Mouse (Mus musculus): ENCODE measurements around the gene Focad. TPM values are rescaled to one million over a fixed set of nuclear protein-coding genes. Genes with fewer than 3 reads are reported as not detected.
A peak's percentile ranks its signal among the peaks of the same experiment; 100 is the strongest.

The Focad gene
- polyA plus RNA-seq, 1 experiment = 6.8 TPM

DNA sequence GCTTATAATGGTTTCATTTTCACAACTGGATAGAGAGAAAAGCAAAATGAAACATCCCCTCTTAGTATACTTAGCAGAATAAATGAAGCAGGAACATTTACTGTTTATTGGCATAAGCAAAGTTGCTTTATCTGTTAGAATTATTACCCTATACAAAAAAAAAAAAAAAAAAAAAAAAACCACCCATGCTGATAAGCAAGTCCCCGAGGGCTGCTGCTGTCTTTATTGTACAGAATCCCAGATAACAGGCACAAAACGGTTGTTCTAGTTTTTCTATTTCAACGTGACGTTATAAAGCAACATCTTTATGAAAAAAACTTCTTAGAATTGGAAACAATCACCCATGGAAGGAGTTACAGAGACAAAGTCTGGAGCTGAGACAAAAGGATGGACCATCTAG is 12.0 kb upstream of the Focad start:
- Histone ChIP-seq H3K27ac (ENCODE audit: insufficient read depth, low read depth, low read length) (no peak overlapping the region), H3K4me1 (ENCODE audit: control insufficient read depth, insufficient read depth, low read length) (no peaks in the 10 kb centered on the region), H3K36me3 (ENCODE audit: control insufficient read depth, insufficient read depth, low read length) (no peaks in the 10 kb centered on the region), H3K4me3 (ENCODE audit: insufficient read depth, low read depth, low read length) (no peak overlapping the region), H3K27me3 (replicated peaks; ENCODE audit: control insufficient read depth, insufficient read depth, low read length) (no peaks in the 10 kb centered on the region)
- no peak for DNase-seq
- TF ChIP-seq POLR2A (IDR thresholded peaks at IDR 0.05; ENCODE audit: low read depth, low read length) (no peak), CTCF (conservative IDR thresholded peaks at IDR 0.05; ENCODE audit: insufficient read depth, insufficient read length, low read depth, low read length) (no peak)
- 85% methylated on average over 4 of the region's 4 CpGs for whole genome bisulfite sequencing

DNA sequence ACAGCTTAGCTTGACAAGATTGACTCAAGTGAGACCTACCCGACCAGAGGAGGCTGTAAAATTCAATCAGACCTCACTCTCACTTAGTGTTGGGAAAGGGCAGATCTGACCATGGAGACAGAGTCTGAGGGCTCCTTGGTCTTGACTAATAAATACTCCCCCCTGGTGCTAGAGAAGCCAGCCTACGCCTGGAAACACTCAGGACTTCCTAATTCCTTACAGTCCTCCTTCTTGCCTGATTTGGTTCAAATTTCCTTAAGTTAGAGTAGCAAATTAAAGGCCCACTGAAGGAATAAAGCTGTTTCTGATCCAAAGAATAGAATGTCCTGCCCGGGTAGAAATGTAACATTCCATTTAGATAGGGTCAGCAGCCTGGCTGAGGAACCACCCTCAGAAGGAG is 10.6 kb upstream of the Focad start:
- WGBS = 52% methylated on average over 3 of the region's 3 CpGs
- no peaks in the 10 kb centered on the region for H3K27me3 ChIP-seq (replicated peaks; ENCODE audit: control insufficient read depth, insufficient read depth, low read length)
- DNase-seq = no peak
- H3K27ac ChIP-seq (ENCODE audit: insufficient read depth, low read depth, low read length) = no peak overlapping the region
- no peaks in the 10 kb centered on the region for H3K36me3 ChIP-seq (ENCODE audit: control insufficient read depth, insufficient read depth, low read length)
- TF ChIP-seq POLR2A (IDR thresholded peaks at IDR 0.05; ENCODE audit: low read depth, low read length) (no peak), CTCF (conservative IDR thresholded peaks at IDR 0.05; ENCODE audit: insufficient read depth, insufficient read length, low read depth, low read length) (no peak)
- H3K4me1 ChIP-seq (ENCODE audit: control insufficient read depth, insufficient read depth, low read length) = no peaks in the 10 kb centered on the region
- no peak overlapping the region for H3K4me3 ChIP-seq (ENCODE audit: insufficient read depth, low read depth, low read length)

DNA sequence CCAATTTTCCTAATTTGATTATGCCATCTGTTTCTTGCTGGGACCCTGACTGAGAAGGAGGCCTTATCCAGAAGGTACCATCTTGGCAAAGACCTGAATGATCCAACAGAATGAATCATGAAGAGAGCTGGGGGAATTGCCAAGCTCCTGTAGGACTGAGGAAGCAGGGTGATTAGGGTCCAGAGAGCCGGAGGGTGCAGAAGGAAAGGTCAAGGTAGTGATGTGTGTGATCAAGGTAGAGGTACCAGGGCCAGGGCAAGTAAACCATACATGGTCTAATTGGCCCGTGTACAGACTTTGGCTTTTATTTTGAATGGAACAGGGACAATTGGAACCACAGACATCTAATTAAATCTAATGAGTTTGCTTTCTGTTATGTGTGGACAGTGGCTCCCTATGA is 4.1 kb upstream of the Focad start:
- no peaks in the 10 kb centered on the region for H3K36me3 ChIP-seq (ENCODE audit: control insufficient read depth, insufficient read depth, low read length)
- DNase-seq = no peak
- H3K27me3 ChIP-seq (replicated peaks; ENCODE audit: control insufficient read depth, insufficient read depth, low read length) = no peaks in the 10 kb centered on the region
- H3K4me3 ChIP-seq (ENCODE audit: insufficient read depth, low read depth, low read length) = no peak overlapping the region
- H3K27ac ChIP-seq (ENCODE audit: insufficient read depth, low read depth, low read length) = no peak overlapping the region
- no peak for TF ChIP-seq POLR2A (IDR thresholded peaks at IDR 0.05; ENCODE audit: low read depth, low read length)
- TF ChIP-seq CTCF (conservative IDR thresholded peaks at IDR 0.05; ENCODE audit: insufficient read depth, insufficient read length, low read depth, low read length) = no peak
- no peaks in the 10 kb centered on the region for H3K4me1 ChIP-seq (ENCODE audit: control insufficient read depth, insufficient read depth, low read length)
- WGBS = 86% methylated on average over 2 of the region's 2 CpGs

DNA sequence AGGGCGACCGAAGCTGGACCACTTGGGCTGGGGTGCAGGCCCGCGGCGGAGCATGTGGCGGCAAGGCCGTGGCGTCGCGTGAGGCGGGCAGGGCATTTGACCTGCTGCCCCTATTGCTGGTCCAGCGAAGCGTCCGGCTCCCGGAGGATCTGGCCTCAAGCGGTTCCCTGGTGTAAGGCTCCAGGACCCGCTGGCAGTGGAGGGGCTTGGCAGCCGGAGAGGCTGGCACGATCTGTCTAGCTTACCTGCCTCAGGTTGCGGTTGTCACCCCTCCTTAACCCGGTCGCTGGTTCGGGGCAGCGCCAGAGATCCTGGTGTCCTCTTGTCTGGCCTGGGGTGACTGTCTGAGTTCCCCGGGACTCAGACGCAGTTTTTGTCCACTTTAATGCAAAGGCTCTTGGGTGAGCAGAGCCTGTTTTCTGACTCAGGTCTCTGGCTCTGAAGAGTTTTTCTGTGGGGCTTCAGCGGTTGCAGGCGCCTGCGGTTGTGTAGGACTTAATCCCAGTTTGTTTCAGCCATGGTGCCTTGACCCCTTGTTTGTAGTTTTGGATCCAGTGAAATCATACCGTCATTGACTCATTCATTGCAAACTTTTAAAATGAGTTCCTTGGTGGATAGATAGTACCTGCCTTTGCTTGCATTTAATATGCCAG is 465 bp downstream of the Focad start:
- H3K27ac ChIP-seq (ENCODE audit: insufficient read depth, low read depth, low read length) = no peak overlapping the region
- WGBS = 4% methylated on average over 30 of the region's 30 CpGs

DNA sequence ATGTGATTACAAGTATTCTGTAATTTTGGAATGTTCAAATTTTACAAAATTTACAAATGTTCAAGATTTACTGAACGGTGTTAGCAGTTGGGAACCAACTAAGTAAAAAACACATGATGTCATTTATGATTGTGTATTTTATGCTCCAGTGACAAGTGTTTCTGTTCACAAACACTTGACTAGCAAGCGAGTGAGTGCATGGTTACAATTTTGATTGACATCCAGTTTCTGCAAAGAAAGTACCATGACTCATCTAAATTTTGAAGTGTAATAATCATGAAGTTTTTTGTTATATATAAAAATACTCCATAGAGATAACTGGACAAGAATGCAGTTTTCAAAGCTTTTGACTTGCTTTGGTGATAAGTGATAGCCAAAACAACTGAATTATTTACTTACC is 1.3 kb downstream of the Focad start:
- DNase-seq = no peak
- H3K27me3 ChIP-seq (replicated peaks; ENCODE audit: control insufficient read depth, insufficient read depth, low read length) = no peaks in the 10 kb centered on the region
- H3K4me1 ChIP-seq (ENCODE audit: control insufficient read depth, insufficient read depth, low read length) = no peaks in the 10 kb centered on the region
- no peak overlapping the region for H3K4me3 ChIP-seq (ENCODE audit: insufficient read depth, low read depth, low read length)
- H3K27ac ChIP-seq (ENCODE audit: insufficient read depth, low read depth, low read length) = no peak overlapping the region
- 90% methylated on average over 2 of the region's 2 CpGs for WGBS
- no peaks in the 10 kb centered on the region for H3K36me3 ChIP-seq (ENCODE audit: control insufficient read depth, insufficient read depth, low read length)
- TF ChIP-seq POLR2A (IDR thresholded peaks at IDR 0.05; ENCODE audit: low read depth, low read length) (no peak), CTCF (conservative IDR thresholded peaks at IDR 0.05; ENCODE audit: insufficient read depth, insufficient read length, low read depth, low read length) (no peak)

More for the DNA sequence above, 465 bp downstream of the Focad start:
- TF ChIP-seq POLR2A (IDR thresholded peaks at IDR 0.05; ENCODE audit: low read depth, low read length) (no peak), CTCF (conservative IDR thresholded peaks at IDR 0.05; ENCODE audit: insufficient read depth, insufficient read length, low read depth, low read length) (no peak)
- DNase-seq = no peak
- H3K36me3 ChIP-seq (ENCODE audit: control insufficient read depth, insufficient read depth, low read length) = no peaks in the 10 kb centered on the region
- peak overlapping the region; percentile 87 for H3K4me3 ChIP-seq (ENCODE audit: insufficient read depth, low read depth, low read length)
- H3K27me3 ChIP-seq (replicated peaks; ENCODE audit: control insufficient read depth, insufficient read depth, low read length) = no peaks in the 10 kb centered on the region
- no peaks in the 10 kb centered on the region for H3K4me1 ChIP-seq (ENCODE audit: control insufficient read depth, insufficient read depth, low read length)

DNA sequence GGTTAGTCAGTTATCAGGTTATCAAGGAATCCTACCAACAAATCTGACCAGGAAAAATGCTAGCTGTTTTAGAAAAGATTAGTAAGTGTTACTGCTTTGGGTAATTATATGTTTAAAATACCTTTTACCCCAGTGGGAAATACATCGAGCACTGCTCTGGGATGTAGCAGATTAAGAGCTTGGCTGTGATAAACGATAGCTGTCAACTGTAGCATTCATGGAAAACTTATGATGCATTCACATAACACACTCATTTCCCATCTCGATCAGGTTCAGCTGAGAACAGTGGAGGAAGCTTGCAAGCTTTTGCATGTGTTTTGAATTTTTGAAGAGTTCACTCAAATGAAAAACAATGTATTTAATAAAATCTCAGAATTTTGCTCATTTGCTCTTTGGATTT is 14.2 kb downstream of the Focad start:
- TF ChIP-seq POLR2A (IDR thresholded peaks at IDR 0.05; ENCODE audit: low read depth, low read length) (no peak), CTCF (conservative IDR thresholded peaks at IDR 0.05; ENCODE audit: insufficient read depth, insufficient read length, low read depth, low read length) (no peak)
- Histone ChIP-seq H3K4me3 (ENCODE audit: insufficient read depth, low read depth, low read length) (no peak overlapping the region), H3K4me1 (ENCODE audit: control insufficient read depth, insufficient read depth, low read length) (no peaks in the 10 kb centered on the region), H3K36me3 (ENCODE audit: control insufficient read depth, insufficient read depth, low read length) (no peaks in the 10 kb centered on the region), H3K27ac (ENCODE audit: insufficient read depth, low read depth, low read length) (no peak overlapping the region), H3K27me3 (replicated peaks; ENCODE audit: control insufficient read depth, insufficient read depth, low read length) (no peaks in the 10 kb centered on the region)
- WGBS = 56% methylated on average over 3 of the region's 3 CpGs
- no peak for DNase-seq

DNA sequence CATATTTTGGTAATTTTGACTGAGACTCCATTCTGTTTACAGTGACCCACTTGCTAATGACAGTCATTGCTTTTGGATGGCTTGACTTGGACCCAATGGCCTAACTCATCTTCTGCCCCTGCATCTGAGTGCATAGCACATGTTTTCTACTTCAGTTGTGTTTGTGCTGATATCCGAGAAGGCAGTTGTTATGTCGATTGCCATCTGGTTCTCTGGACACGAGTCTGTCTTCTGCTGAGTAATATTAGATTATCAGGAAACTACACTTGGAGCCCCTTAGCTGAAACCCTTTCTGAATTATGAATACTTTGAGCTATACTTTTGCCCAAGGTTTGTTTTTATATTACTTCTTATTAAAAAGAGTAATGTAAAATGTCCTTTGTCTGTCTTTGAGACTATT is 22.9 kb downstream of the Focad start:
- Histone ChIP-seq H3K36me3 (ENCODE audit: control insufficient read depth, insufficient read depth, low read length) (no peaks in the 10 kb centered on the region), H3K4me3 (ENCODE audit: insufficient read depth, low read depth, low read length) (no peak overlapping the region), H3K4me1 (ENCODE audit: control insufficient read depth, insufficient read depth, low read length) (no peaks in the 10 kb centered on the region), H3K27ac (ENCODE audit: insufficient read depth, low read depth, low read length) (no peak overlapping the region), H3K27me3 (replicated peaks; ENCODE audit: control insufficient read depth, insufficient read depth, low read length) (no peaks in the 10 kb centered on the region)
- no peak for TF ChIP-seq POLR2A (IDR thresholded peaks at IDR 0.05; ENCODE audit: low read depth, low read length)
- TF ChIP-seq CTCF (conservative IDR thresholded peaks at IDR 0.05; ENCODE audit: insufficient read depth, insufficient read length, low read depth, low read length) = no peak
- DNase-seq = no peak
- WGBS = 73% methylated on average over 3 of the region's 3 CpGs

Data from kidney, adult 2 months (tissue).